Mouse (Mus musculus): ENCODE results near the gene Nkx2-5.

DNA sequence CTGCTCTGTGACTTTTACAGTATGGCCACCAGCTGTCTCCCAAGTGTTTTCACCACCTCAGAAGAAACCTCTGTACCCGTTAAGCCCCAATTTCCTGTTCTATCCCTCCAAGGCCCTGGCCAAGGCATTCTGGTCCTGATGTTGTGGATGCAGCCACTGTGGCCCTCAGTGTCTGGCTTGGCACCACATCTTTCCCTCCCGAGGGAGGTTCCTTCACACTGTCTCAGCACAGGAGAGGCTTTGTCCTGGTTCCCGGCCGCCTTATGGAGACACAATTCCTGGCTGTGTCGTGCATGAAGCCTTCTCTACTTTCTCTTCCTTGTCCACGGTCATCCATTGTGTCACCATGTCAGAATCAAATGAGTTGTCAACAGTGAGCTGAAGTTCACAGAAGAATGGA, 48.7 kb upstream of the Nkx2-5 start:
- TF ChIP-seq POLR2A (IDR thresholded peaks at IDR 0.05; ENCODE audit: insufficient read depth, low read depth, low read length) (no peak), CTCF (IDR thresholded peaks at IDR 0.05; ENCODE audit: insufficient read depth, low read depth, low read length) (no peak)
